Comparison of ENCODE assay signal across 11 mouse cellular contexts in genomic region chr1:52305679-52306632, GRCm38 (mm10).
DNase-seq lines count a peak whose midpoint lies in the region; ATAC-seq lines count a peak whose summit lies in the region.
"Had no signal": no experiment of that assay in that cellular context is flagged by ENCODE, and none has a peak within 500 bp of the region (broad histone marks: within the 10 kb centered on the region; RNA-seq: fewer than 3 reads in every experiment).

No protein-coding gene starts in this region.

- no peaks in the 10 kb centered on the region for H3K9me3 ChIP-seq in forebrain, embryonic 14.5 days (replicated peaks; ENCODE audit: control insufficient read depth, low read length)
- no peaks in the 10 kb centered on the region for H3K9me3 ChIP-seq in hindbrain, embryonic 16.5 days (ENCODE audit: control insufficient read depth, low read length)
- H3K9me3 ChIP-seq in midbrain, embryonic 16.5 days (replicated peaks; ENCODE audit: control insufficient read depth, low read length, poor library complexity, severe bottlenecking) = no peaks in the 10 kb centered on the region
- H3K9me3 ChIP-seq: embryonic facial prominence, embryonic 13.5 days; kidney, embryonic 15.5 days had no signal

- H3K4me3 ChIP-seq in forebrain, embryonic 14.5 days (ENCODE audit: low read depth, low read length) = no peak overlapping the region
- no peak overlapping the region for H3K4me3 ChIP-seq in hindbrain, embryonic 16.5 days (ENCODE audit: low read length)
- no peak overlapping the region for H3K4me3 ChIP-seq in midbrain, embryonic 16.5 days (ENCODE audit: low read depth, low read length)
- H3K4me3 ChIP-seq: embryonic facial prominence, embryonic 13.5 days; kidney, embryonic 15.5 days had no signal

- 31% methylated on average over 18 of the region's 18 CpGs for WGBS in forebrain, embryonic 14.5 days
- WGBS in hindbrain, embryonic 16.5 days = 58% methylated on average over 18 of the region's 18 CpGs
- WGBS in midbrain, embryonic 16.5 days = 50% methylated on average over 18 of the region's 18 CpGs

- H3K36me3 ChIP-seq in forebrain, embryonic 14.5 days (ENCODE audit: control insufficient read depth, insufficient read depth, low read length) = no peaks in the 10 kb centered on the region
- H3K36me3 ChIP-seq in hindbrain, embryonic 16.5 days (ENCODE audit: control insufficient read depth, insufficient read depth, low read length) = no peaks in the 10 kb centered on the region
- no peaks in the 10 kb centered on the region for H3K36me3 ChIP-seq in midbrain, embryonic 16.5 days (ENCODE audit: control insufficient read depth, insufficient read depth, low read length)
- H3K36me3 ChIP-seq: embryonic facial prominence, embryonic 13.5 days; kidney, embryonic 15.5 days had no signal

- H3K27me3 ChIP-seq in forebrain, embryonic 14.5 days (replicated peaks; ENCODE audit: control insufficient read depth, insufficient read depth, low read length) = no peaks in the 10 kb centered on the region
- H3K27me3 ChIP-seq in hindbrain, embryonic 16.5 days (replicated peaks; ENCODE audit: control insufficient read depth, insufficient read depth, low read length) = no peaks in the 10 kb centered on the region
- H3K27me3 ChIP-seq in midbrain, embryonic 16.5 days (ENCODE audit: control insufficient read depth, insufficient read depth, low read depth, low read length) = no peaks in the 10 kb centered on the region
- H3K27me3 ChIP-seq: embryonic facial prominence, embryonic 13.5 days; kidney, embryonic 15.5 days had no signal

- ATAC-seq in forebrain, embryonic 14.5 days = peak; percentile 62
- ATAC-seq in hindbrain, embryonic 16.5 days = peak; percentile 68; the same call in 1 of the 2 replicates
- peak; percentile 75 for ATAC-seq in midbrain, embryonic 16.5 days

- no peak overlapping the region for H3K9ac ChIP-seq in forebrain, embryonic 14.5 days (ENCODE audit: low read length)
- no peak overlapping the region for H3K9ac ChIP-seq in hindbrain, embryonic 16.5 days (ENCODE audit: low read depth, low read length)
- no peak overlapping the region for H3K9ac ChIP-seq in midbrain, embryonic 16.5 days (ENCODE audit: low read depth, low read length)
- H3K9ac ChIP-seq: embryonic facial prominence, embryonic 13.5 days; kidney, embryonic 15.5 days had no signal

- H3K4me2 ChIP-seq in forebrain, embryonic 14.5 days (ENCODE audit: low read length) = no peak overlapping the region
- no peak overlapping the region for H3K4me2 ChIP-seq in hindbrain, embryonic 16.5 days (ENCODE audit: low read length)
- H3K4me2 ChIP-seq in midbrain, embryonic 16.5 days (ENCODE audit: low read length) = 0 out of 2 replicates have a peak overlapping the region, but pooled peaks have one; percentile 8
- H3K4me2 ChIP-seq: embryonic facial prominence, embryonic 13.5 days; kidney, embryonic 15.5 days had no signal

- DNase-seq in ZHBTc4 (ENCODE audit: low read depth, low spot score) = peak; percentile 16
- DNase-seq in forebrain, embryonic 14.5 days (ENCODE audit: low spot score) = peak; percentile 60
- DNase-seq in spleen, adult 18-20 months = no peak
- no peak for DNase-seq in gastrocnemius, postnatal 10 days
- DNase-seq in adrenal gland, adult (ENCODE audit: inconsistent age in 2 of 2, low spot score in 1 of 2) = no peak
- DNase-seq in layer of hippocampus, adult 11-12 months (ENCODE audit: low spot score) = no peak
- DNase-seq: lung, adult 2 months had no signal

- peaks cover 3% of the 10 kb centered on the region; the same call in 1 of the 2 replicates for H3K4me1 ChIP-seq in forebrain, embryonic 14.5 days (ENCODE audit: control insufficient read depth, insufficient read depth, low read length)
- H3K4me1 ChIP-seq in hindbrain, embryonic 16.5 days (ENCODE audit: control insufficient read depth, insufficient read depth, low read depth, low read length) = no peaks in the 10 kb centered on the region
- H3K4me1 ChIP-seq in midbrain, embryonic 16.5 days (ENCODE audit: control insufficient read depth, insufficient read depth, low read length) = peaks cover 6% of the 10 kb centered on the region
- H3K4me1 ChIP-seq: embryonic facial prominence, embryonic 13.5 days; kidney, embryonic 15.5 days had no signal

- peak overlapping the region; percentile 27; the same call in 1 of the 2 replicates for H3K27ac ChIP-seq in forebrain, embryonic 14.5 days (ENCODE audit: low read depth, low read length)
- no peak overlapping the region for H3K27ac ChIP-seq in hindbrain, embryonic 16.5 days (ENCODE audit: low read depth, low read length)
- peak overlapping the region; percentile 56 for H3K27ac ChIP-seq in midbrain, embryonic 16.5 days (ENCODE audit: low read length)
- H3K27ac ChIP-seq: embryonic facial prominence, embryonic 13.5 days; kidney, embryonic 15.5 days had no signal

Comparison
In these comparisons a context has a peak if more than half of its experiments do, and no peak if none do; other contexts are left out.
1. DNase-seq: peak in ZHBTc4 (single experiment) and forebrain, embryonic 14.5 days (single experiment); none in spleen, adult 18-20 months (0 of 2), gastrocnemius, postnatal 10 days (single experiment), adrenal gland, adult (0 of 2) and layer of hippocampus, adult 11-12 months (single experiment).
2. Peak in every context shown above with its lines, with median percentiles within 50 percentile points of each other: ATAC-seq.